Mouse (Mus musculus): Measurements from ENCODE around the gene Dennd4c. TPM values are rescaled to one million over a fixed set of nuclear protein-coding genes. Genes with fewer than 3 reads are reported as not detected.

The Dennd4c gene
- polyA plus RNA-seq (2012; ENCODE audit: insufficient read depth, insufficient read length, missing spikeins), result 48.6 and 56.5 TPM in 2 replicates

DNA sequence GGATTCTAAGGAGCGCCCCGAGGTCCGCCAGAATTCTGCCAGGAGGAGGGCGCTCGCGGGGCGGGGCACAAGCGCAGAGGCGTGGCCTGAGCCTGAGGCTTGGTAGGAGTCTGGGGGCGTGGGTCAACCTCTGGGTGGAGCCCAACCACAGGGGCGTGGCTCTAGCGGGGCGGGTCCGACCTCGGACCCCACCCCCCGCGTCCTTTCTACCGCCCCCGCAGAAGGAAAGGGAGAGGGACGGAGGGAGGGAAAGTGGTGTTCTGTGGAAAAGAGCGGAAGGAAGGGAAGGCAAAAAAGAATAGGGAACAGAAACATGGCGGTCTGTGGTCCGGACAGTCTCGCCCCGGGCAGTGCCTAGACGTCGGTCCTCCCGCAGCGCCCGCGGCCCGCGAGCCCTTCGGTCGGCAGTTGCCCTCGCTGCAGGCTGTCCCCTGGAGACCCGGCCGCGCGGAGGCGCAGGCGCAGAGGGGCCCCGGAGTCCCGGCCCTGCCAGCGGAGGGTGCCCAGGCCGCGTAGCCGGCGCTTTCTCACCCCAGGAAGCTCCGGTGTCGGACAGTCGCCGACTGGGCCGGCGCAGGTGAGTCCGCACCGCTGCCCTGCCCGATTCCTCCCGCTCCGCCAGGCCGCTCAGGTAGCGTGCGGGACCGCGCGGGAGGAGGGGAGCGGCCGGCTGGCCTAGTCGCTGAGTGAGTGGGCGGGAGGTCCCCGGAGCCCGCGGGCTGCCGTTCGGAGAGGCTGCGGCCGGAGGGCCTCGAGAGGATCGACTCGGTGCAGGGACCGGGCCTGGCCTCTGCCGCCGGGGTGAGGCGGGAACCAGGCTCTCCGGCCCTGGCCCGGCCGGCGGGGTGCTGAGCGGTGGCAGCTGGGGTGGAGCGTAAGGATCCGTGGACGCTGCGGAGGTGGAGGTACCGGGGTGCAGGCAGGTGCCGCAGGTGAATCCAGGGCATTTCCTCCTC, at the start of gene Dennd4c:
Dennd4c (plus strand) TSS at position 220 of the 956 bp plus-strand sequence.
- Histone ChIP-seq H3K27ac (ENCODE audit: insufficient read depth, low read depth, low read length) (peak within 1 kb of the TSS; percentile 79), H3K4me1 (ENCODE audit: control insufficient read depth, insufficient read depth, low read length) (peaks cover 10% of the 10 kb centered on the region), H3K4me3 (ENCODE audit: insufficient read depth, low read length) (peak within 1 kb of the TSS; percentile 86)
- no peak for TF ChIP-seq CTCF (IDR thresholded peaks at IDR 0.05; ENCODE audit: low read depth, low read length)
- 0 out of 2 replicates have a peak, but pooled peaks have one; percentile 31 for TF ChIP-seq POLR2A (IDR thresholded peaks at IDR 0.05; ENCODE audit: borderline replicate concordance, low read depth, low read length)

DNA sequence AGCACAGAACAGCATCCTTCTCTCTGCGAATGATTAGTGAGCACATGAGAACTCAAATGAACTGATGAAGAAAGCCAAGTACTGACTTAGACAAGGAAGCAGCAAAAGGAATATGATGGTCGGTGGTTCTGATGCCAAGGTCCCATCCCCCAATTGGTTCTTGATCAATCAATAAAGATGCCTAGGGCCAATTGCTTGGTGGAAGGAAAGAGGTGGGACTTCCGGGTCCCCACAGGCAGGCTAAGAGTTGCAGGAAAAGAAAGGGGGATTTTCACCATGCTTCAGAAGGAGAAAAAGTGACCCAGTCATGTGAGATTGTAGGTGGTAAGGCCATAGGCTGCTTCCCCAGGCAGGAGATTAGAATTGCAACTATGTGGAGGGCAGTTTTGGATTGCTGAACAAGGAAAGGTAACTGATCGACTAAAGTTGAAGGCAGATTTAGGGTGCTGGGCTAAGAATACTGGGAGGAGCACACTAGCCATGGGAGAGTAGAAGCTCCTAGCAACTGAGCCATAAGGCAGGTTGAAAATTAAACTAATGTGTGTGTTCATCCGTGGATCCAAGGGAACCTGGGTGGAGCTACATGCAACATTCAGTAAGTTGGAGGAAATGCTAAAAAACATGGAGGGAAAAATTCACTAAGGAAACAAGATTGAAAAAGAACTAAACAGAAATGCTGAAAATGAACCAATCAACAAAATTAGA, 49.0 kb upstream of the Dennd4c start:
- no peak for TF ChIP-seq POLR2A (IDR thresholded peaks at IDR 0.05; ENCODE audit: borderline replicate concordance, low read depth, low read length)
- TF ChIP-seq CTCF (IDR thresholded peaks at IDR 0.05; ENCODE audit: low read depth, low read length), result no peak
- H3K4me1 ChIP-seq (ENCODE audit: control insufficient read depth, insufficient read depth, low read length), result peaks cover 3% of the 10 kb centered on the region; the same call in 1 of the 2 replicates
- no peak overlapping the region for H3K27ac ChIP-seq (ENCODE audit: insufficient read depth, low read depth, low read length)
- no peak overlapping the region for H3K4me3 ChIP-seq (ENCODE audit: insufficient read depth, low read length)

DNA sequence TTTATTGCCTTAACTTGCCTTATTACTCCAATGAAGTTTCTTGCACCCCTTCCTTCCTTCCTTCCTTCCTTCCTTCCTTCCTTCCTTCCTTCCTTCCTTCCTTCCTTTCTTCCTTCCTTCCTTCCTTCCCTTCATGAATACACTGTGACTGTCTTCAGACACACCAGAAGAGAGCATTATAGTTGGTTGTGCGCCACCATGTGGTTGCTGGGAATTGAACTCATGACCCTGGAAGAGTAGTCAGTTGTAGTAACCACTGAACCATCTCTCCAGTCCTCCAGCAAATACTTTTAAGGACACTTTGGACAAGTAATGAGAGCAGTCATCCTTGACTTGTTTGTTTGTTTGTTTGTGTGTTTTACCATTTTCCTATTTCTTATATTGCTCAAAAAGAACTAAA, 39.6 kb upstream of the Dennd4c start:
- TF ChIP-seq CTCF (IDR thresholded peaks at IDR 0.05; ENCODE audit: low read depth, low read length), result no peak
- no peak for TF ChIP-seq POLR2A (IDR thresholded peaks at IDR 0.05; ENCODE audit: borderline replicate concordance, low read depth, low read length)
- H3K4me3 ChIP-seq (ENCODE audit: insufficient read depth, low read length), result no peak overlapping the region
- H3K27ac ChIP-seq (ENCODE audit: insufficient read depth, low read depth, low read length), result no peak overlapping the region
- H3K4me1 ChIP-seq (ENCODE audit: control insufficient read depth, insufficient read depth, low read length), result peaks cover 25% of the 10 kb centered on the region

DNA sequence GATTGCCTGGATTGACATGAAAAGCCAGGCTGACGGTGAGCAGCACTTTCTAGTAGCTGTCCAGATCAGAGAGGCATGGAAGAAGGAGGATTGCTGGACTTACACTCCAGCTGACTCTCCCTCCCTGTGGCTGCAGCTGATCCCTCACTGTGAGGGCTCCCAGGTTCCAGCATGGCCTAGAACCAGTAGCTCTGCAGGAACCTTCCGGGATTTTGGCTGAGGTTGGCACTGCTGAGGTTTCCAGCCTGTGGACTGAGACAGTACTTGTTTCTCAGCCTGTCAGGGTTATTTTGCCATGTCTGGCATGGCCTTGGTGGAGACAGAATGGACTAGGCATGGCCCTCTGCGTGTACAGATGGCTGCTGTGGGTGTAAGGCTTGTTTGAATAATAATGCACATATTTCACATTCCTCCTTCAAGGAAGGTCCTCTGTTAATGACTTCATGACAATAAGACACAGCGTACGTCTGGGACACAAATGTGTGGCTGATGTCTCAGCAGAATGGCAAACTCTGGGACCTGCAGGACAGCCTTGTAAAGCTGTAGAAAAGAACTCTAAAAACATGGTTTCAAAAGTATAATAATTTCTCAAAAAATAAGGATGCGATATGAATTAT, 38.2 kb upstream of the Dennd4c start:
- H3K4me3 ChIP-seq (ENCODE audit: insufficient read depth, low read length), result no peak overlapping the region
- peaks cover 32% of the 10 kb centered on the region for H3K4me1 ChIP-seq (ENCODE audit: control insufficient read depth, insufficient read depth, low read length)
- peak overlapping the region; percentile 97 for H3K27ac ChIP-seq (ENCODE audit: insufficient read depth, low read depth, low read length)
- TF ChIP-seq CTCF (IDR thresholded peaks at IDR 0.05; ENCODE audit: low read depth, low read length), result no peak
- no peak for TF ChIP-seq POLR2A (IDR thresholded peaks at IDR 0.05; ENCODE audit: borderline replicate concordance, low read depth, low read length)

DNA sequence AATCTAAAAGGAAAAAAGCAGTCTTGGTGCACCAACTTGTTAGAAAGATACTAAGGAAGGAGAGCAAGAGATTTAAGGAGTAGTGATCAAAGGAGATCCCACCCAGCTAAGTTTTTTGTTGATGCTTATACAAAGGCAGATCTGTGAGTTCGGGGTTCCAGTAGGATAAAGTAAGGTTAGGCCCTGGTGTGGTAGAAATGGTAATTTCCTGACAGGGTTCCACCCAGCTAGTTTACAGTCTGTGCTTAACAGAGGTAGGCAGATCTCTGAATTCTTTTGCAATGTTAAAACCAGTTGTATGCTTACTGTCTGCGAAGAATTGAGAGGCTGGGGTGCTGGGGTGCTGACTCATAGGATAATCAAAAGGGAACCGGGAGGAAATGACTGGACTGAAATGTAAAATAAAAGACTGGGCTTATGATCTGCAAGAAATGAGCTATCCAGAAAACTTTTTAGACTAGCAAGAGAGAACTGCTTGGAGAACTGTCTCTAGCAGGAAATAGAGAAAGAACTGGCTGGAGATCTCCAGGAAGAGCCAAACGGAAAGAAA, 37.6 kb upstream of the Dennd4c start:
- H3K27ac ChIP-seq (ENCODE audit: insufficient read depth, low read depth, low read length), result peak overlapping the region; percentile 97
- TF ChIP-seq CTCF (IDR thresholded peaks at IDR 0.05; ENCODE audit: low read depth, low read length) (no peak), POLR2A (IDR thresholded peaks at IDR 0.05; ENCODE audit: borderline replicate concordance, low read depth, low read length) (no peak)
- peak overlapping the region; percentile 46 for H3K4me3 ChIP-seq (ENCODE audit: insufficient read depth, low read length)
- peaks cover 32% of the 10 kb centered on the region for H3K4me1 ChIP-seq (ENCODE audit: control insufficient read depth, insufficient read depth, low read length)

DNA sequence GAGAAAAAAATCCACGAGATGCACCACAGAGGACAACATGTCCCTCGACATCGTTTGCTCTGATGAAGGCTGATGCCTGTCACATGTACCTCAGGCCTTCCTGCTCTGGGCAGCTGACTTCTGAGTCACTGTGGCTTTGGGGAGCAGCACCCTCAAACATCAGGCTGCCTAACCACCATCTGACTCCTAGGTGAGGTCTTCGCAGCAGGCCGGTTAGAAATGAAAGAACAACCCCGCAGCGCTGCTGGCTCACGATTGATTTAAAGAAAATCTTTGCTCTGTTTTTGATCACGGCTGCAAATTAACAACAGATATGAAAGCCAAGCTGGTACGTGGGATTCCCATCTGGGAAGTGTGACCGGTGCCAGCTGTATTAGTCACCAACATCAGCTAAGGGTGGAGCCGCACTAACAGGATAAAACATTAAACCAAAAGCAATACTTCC, 35.6 kb upstream of the Dennd4c start:
- H3K4me1 ChIP-seq (ENCODE audit: control insufficient read depth, insufficient read depth, low read length), result peaks cover 41% of the 10 kb centered on the region
- H3K4me3 ChIP-seq (ENCODE audit: insufficient read depth, low read length), result peak overlapping the region; percentile 43
- TF ChIP-seq POLR2A (IDR thresholded peaks at IDR 0.05; ENCODE audit: borderline replicate concordance, low read depth, low read length), result no peak
- no peak for TF ChIP-seq CTCF (IDR thresholded peaks at IDR 0.05; ENCODE audit: low read depth, low read length)
- peak overlapping the region; percentile 97 for H3K27ac ChIP-seq (ENCODE audit: insufficient read depth, low read depth, low read length)

DNA sequence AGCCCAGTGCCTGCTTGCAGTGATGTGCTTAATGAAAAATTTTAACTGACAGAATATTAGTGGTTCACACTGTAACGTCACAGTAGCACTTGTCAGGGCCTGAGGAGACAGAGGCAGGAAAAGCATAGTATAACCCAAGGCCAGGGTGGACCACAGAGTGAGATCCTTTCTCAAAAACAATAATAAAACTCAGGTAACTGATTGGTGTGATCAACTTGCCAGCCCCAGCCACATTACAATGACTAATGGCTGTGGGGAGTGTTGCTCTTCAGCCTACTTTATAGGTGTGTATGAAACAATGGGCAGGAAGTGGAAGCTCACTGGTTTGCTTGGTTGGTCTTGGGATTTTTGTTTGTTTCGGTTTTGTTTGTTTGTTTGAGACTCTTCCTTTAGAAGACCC, 34.8 kb upstream of the Dennd4c start:
- TF ChIP-seq POLR2A (IDR thresholded peaks at IDR 0.05; ENCODE audit: borderline replicate concordance, low read depth, low read length), result no peak
- TF ChIP-seq CTCF (IDR thresholded peaks at IDR 0.05; ENCODE audit: low read depth, low read length), result no peak
- peaks cover 43% of the 10 kb centered on the region for H3K4me1 ChIP-seq (ENCODE audit: control insufficient read depth, insufficient read depth, low read length)
- H3K4me3 ChIP-seq (ENCODE audit: insufficient read depth, low read length), result no peak overlapping the region
- H3K27ac ChIP-seq (ENCODE audit: insufficient read depth, low read depth, low read length), result peak overlapping the region; percentile 97

DNA sequence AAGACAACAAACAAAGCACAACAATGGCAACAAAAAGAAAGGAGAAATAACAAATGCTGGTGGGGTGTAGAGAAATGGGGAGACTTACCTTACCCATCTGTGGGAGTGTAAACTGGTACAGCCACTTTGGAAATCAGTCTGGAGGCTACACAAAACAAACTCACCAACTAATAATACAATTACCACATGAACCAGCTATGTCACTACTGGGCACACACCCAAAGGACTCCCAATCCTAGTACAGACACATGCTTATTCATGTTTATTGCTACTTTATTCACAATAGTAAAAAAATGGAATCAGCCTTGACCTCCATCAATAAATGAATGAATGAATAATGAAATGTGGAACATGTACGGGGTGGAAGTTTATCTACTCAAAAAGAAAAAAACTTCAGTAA, 33.0 kb upstream of the Dennd4c start:
- Histone ChIP-seq H3K27ac (ENCODE audit: insufficient read depth, low read depth, low read length) (no peak overlapping the region), H3K4me3 (ENCODE audit: insufficient read depth, low read length) (no peak overlapping the region), H3K4me1 (ENCODE audit: control insufficient read depth, insufficient read depth, low read length) (peaks cover 49% of the 10 kb centered on the region)
- no peak for TF ChIP-seq CTCF (IDR thresholded peaks at IDR 0.05; ENCODE audit: low read depth, low read length)
- TF ChIP-seq POLR2A (IDR thresholded peaks at IDR 0.05; ENCODE audit: borderline replicate concordance, low read depth, low read length), result no peak

DNA sequence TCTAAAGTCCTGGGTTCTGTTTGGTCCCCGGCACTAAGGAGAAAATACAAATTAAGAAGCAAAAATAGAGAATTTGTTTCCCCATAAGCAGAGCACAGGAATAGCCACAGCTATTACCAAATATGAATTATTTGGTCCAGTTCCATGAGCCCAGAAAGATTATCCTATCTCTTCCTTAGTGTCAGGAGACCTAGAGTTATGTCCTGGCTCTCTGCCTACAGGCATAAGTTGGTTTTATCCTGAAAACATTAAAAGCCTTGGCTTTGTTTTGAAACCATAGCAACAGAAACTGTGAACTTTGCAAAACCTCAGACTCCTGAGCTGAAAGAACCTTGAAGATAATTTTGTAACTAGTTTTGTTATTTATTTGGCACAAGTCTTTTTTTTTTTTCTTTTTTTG, 31.2 kb upstream of the Dennd4c start:
- 0 out of 2 replicates have a peak overlapping the region, but pooled peaks have one; percentile 17 for H3K27ac ChIP-seq (ENCODE audit: insufficient read depth, low read depth, low read length)

More for the DNA sequence above, 31.2 kb upstream of the Dennd4c start:
- H3K4me3 ChIP-seq (ENCODE audit: insufficient read depth, low read length), result no peak overlapping the region
- TF ChIP-seq CTCF (IDR thresholded peaks at IDR 0.05; ENCODE audit: low read depth, low read length) (no peak), POLR2A (IDR thresholded peaks at IDR 0.05; ENCODE audit: borderline replicate concordance, low read depth, low read length) (no peak)
- peaks cover 49% of the 10 kb centered on the region for H3K4me1 ChIP-seq (ENCODE audit: control insufficient read depth, insufficient read depth, low read length)

Data from bone marrow macrophage, adult 2 months (primary cell).